Mouse (Mus musculus) embryonic fibroblast, embryonic 13.5 days (primary cell): ENCODE data around the gene Osgep.

Source experiments
- CTCF ChIP-seq: IDR thresholded peaks from 2 replicates; pipeline ENCODE4 v1.5.1; 2011; ENCODE audit warnings: mild to moderate bottlenecking, control low read depth, low read length, moderate library complexity, borderline replicate concordance; ENCODE audit not compliant: insufficient read depth
- POLR2A ChIP-seq: IDR thresholded peaks from 2 replicates; pipeline ENCODE4 v1.6.1; 2011; ENCODE audit warnings: low read depth, mild to moderate bottlenecking, control low read depth, low read length, moderate library complexity

DNA sequence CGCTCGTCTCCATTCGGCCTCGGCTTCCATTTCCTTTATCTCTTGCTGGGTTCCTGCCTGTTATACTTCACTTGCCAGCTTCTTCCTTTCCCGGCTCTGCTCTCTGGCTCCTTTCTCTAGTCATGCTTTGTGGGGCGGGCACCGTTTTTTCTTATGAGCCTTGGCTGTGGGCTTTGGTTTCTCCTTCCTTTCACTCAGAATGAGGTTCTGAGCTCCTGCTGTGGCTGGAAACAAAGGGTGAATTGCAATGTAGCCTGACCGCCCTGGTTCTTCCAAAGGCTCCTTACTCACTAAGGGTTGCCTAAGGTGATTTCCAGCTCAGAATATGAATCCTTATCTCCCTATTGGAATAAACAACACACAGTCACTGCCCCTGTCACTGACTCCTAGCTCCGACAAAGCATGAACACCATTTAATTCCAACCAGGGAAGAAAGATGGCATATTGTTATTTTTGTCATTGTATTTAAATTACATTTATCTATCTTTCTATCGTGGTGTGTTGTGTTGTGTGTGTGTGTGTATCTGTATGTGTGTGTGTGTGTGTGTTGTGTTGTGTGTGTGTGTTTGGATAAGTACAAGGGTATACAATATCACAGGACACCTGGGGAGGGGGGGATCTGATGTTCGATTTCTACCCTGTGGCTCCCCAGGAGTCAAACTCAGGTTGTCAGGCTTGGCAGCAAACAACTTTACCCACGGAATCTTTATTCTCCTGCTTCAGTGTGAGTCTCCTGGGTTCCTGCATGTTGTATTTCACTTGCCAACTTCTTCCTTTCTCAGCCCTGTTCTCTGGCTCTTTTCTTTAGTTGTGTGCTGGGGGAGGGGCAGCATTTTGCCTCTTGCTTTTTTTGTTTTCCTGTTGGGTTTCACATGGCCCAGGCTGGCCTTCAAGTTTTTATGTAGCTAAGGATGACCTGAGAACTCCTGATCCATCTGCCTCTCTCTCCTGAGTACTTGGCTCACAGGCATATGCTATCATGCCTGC lies 45.2 kb upstream of the Osgep start:
- no peak for TF ChIP-seq CTCF
- no peak for TF ChIP-seq POLR2A
